Mouse (Mus musculus) activated CD4-positive, CD25-positive, alpha-beta regulatory T cell, adult 4 months (primary cell): ENCODE results near the gene Sinhcaf. TPM values are rescaled to one million over a fixed set of nuclear protein-coding genes. Genes with fewer than 3 reads are reported as not detected.
"Not testable (repeated sequence)": the region's sequence is repeated elsewhere in the genome, so short reads cannot be mapped to it uniquely, and the experiment has no call there.

ENCODE experiments used
- ATAC-seq: one replicate; pipeline ENCODE4 v1.8.0; 2017
- polyA plus RNA-seq, 2 experiments: library from polyadenylated mRNA; unstranded; fragments of 100-300 nt; shearing (Covaris generic); gene quantifications; one replicate each; pipeline ENCODE4 v1.2.1; 2017

Sinhcaf gene
- polyA plus RNA-seq, 2 experiments from 2014 or later, result 61.4 to 62.9 TPM

- ATAC-seq, result peak; percentile 34
These were observed 508 bp downstream of the Sinhcaf start for GRCm38 (mm10) chr6:148945509-148946408.

- peak; percentile 58 for ATAC-seq
These were observed 1.3 kb downstream of the Sinhcaf start for GRCm38 (mm10) chr6:148944767-148945508.

GRCm38 (mm10) chr6:148944344-148944766, 1.9 kb downstream of the Sinhcaf start:
- ATAC-seq, result peak; percentile 4

GRCm38 (mm10) chr6:148943695-148944094, 2.6 kb downstream of the Sinhcaf start:
- ATAC-seq, result no peak

- ATAC-seq, result no peak
These were observed 3.9 kb downstream of the Sinhcaf start for GRCm38 (mm10) chr6:148942406-148942805.

- ATAC-seq, result no peak
These were observed 4.4 kb downstream of the Sinhcaf start for GRCm38 (mm10) chr6:148941880-148942279.

- ATAC-seq, result not testable (repeated sequence)
These were observed 5.9 kb downstream of the Sinhcaf start for GRCm38 (mm10) chr6:148940383-148940782.

GRCm38 (mm10) chr6:148937693-148938092, 8.6 kb downstream of the Sinhcaf start:
- no peak for ATAC-seq

GRCm38 (mm10) chr6:148934961-148935590, 11.2 kb downstream of the Sinhcaf start:
- no peak for ATAC-seq

GRCm38 (mm10) chr6:148931281-148931680, 15.0 kb downstream of the Sinhcaf start:
- ATAC-seq, result peak; percentile 32

- ATAC-seq, result no peak
These were observed 27.3 kb downstream of the Sinhcaf start for GRCm38 (mm10) chr6:148918841-148919398.

GRCm38 (mm10) chr6:148917672-148918071, 28.6 kb downstream of the Sinhcaf start:
- ATAC-seq, result no peak

GRCm38 (mm10) chr6:148916817-148917216, 29.4 kb downstream of the Sinhcaf start:
- no peak for ATAC-seq

- ATAC-seq, result peak; percentile 77
These were observed 32.3 kb downstream of the Sinhcaf start for GRCm38 (mm10) chr6:148913938-148914337.

- not testable (repeated sequence) for ATAC-seq
These were observed 34.4 kb downstream of the Sinhcaf start for GRCm38 (mm10) chr6:148911906-148912305.

GRCm38 (mm10) chr6:148906958-148907357, 39.3 kb downstream of the Sinhcaf start:
- no peak for ATAC-seq

- no peak for ATAC-seq
These were observed 43.5 kb downstream of the Sinhcaf start for GRCm38 (mm10) chr6:148902728-148903127.

GRCm38 (mm10) chr6:148896507-148896851, 49.8 kb downstream of the Sinhcaf start:
- peak; percentile 8 for ATAC-seq

GRCm38 (mm10) chr6:148895773-148896506, 50.3 kb downstream of the Sinhcaf start, which contains the start of gene Caprin2:
TSS of gene Caprin2 (minus strand) at chr6:148896237.
- ATAC-seq, result peak; percentile 93

GRCm38 (mm10) chr6:148894888-148895772, 51.1 kb downstream of the Sinhcaf start:
- no peak for ATAC-seq

GRCm38 (mm10) chr6:148873911-148874310, 72.4 kb downstream of the Sinhcaf start:
- ATAC-seq, result no peak
